Mouse (Mus musculus) MN1 (cell line): ENCODE measurements at regions not wholly inside any gene's neighbourhood (a gene's known extent, or its start where the extent isn't known, plus 50 kb on each side); places are given as distances from the start of the nearest gene placed in this dataset.

ENCODE experiments used
- DNase-seq: peaks from one replicate; pipeline ENCODE4 v3.0.0-alpha.2; 2016; ENCODE audit warnings: low spot score

GRCm38 (mm10) chr10:111419375-111420194 lies 53.4 kb upstream of the Nap1l1 start:
- peak; percentile 47 for DNase-seq

- peak; percentile 12 for DNase-seq
Observed at GRCm38 (mm10) chr10:111420195-111420838, 52.7 kb upstream of the Nap1l1 start.

GRCm38 (mm10) chr10:111422057-111422456 lies 51.0 kb upstream of the Nap1l1 start:
- DNase-seq = no peak

GRCm38 (mm10) chr10:111422649-111423048 lies 50.4 kb upstream of the Nap1l1 start:
- no peak for DNase-seq
